Mouse (Mus musculus): Measurements from ENCODE around the gene Zscan4c.
"Not testable (repeated sequence)": the region's sequence is repeated elsewhere in the genome, so short reads cannot be mapped to it uniquely, and the experiment has no call there.

Zscan4c gene

GRCm38 (mm10) chr7:11005445-11005844 lies at the start of gene Zscan4c:
Gene Zscan4c, plus strand, starts transcription at chr7:11005745.
- DNase-seq (ENCODE audit: low spot score) = not testable (repeated sequence)
